Mouse (Mus musculus) MEL (cell line): ENCODE measurements around the gene Tbcd.

ENCODE experiments used
- BHLHE40 ChIP-seq: IDR thresholded peaks from 2 replicates; pipeline ENCODE4 v1.6.1; 2012; ENCODE audit warnings: low read depth, mild to moderate bottlenecking, inconsistent platforms, low read length, improper control_type of control experiment, borderline replicate concordance
- CTCF ChIP-seq, 3 experiments: IDR thresholded peaks in 2 of 3; conservative IDR thresholded peaks in 1 of 3; 2 replicates each; pipeline ENCODE4 v1.5.1; 2011 to 2012; ENCODE audit warnings: low read length in 3 of 3, low read depth in 2 of 3, mild to moderate bottlenecking in 2 of 3, improper control_type of control experiment in 1 of 3, inconsistent platforms in 1 of 3, mixed read lengths in 1 of 3, moderate library complexity in 1 of 3; ENCODE audit not compliant: control insufficient read depth in 1 of 3, insufficient read depth in 1 of 3, poor library complexity in 1 of 3, severe bottlenecking in 1 of 3
- EP300 ChIP-seq, 2 experiments: IDR thresholded peaks; 2 replicates each; pipeline ENCODE4 v1.6.1; 2011; ENCODE audit warnings: improper control_type of control experiment in 2 of 2, low read length in 2 of 2, low read depth in 1 of 2, mild to moderate bottlenecking in 1 of 2
- ETS1 ChIP-seq: IDR thresholded peaks from 2 replicates; pipeline ENCODE4 v1.6.1; 2012; ENCODE audit warnings: low read depth, mild to moderate bottlenecking, inconsistent platforms, low read length, improper control_type of control experiment, moderate library complexity
- HCFC1 ChIP-seq: IDR thresholded peaks from 2 replicates; pipeline ENCODE4 v1.6.1; 2012; ENCODE audit warnings: low read depth, mild to moderate bottlenecking, inconsistent platforms, low read length, improper control_type of control experiment, moderate library complexity
- MEF2A ChIP-seq: IDR thresholded peaks from 2 replicates; pipeline ENCODE4 v1.6.1; 2014; ENCODE audit warnings: low read depth, mild to moderate bottlenecking, inconsistent platforms, low read length, improper control_type of control experiment; ENCODE audit not compliant: poor library complexity, insufficient replicate concordance, severe bottlenecking; ENCODE audit errors: extremely low read depth
- MXI1 ChIP-seq: IDR thresholded peaks from 2 replicates; pipeline ENCODE4 v1.6.1; 2011; ENCODE audit warnings: mild to moderate bottlenecking, low read depth, low read length, improper control_type of control experiment
- MYC ChIP-seq: IDR thresholded peaks from 2 replicates; pipeline ENCODE4 v1.6.1; 2011; ENCODE audit warnings: low read depth, mild to moderate bottlenecking, low read length, improper control_type of control experiment, moderate library complexity
- RCOR1 ChIP-seq: IDR thresholded peaks from 2 replicates; pipeline ENCODE4 v1.6.1; 2012; ENCODE audit warnings: low read depth, mild to moderate bottlenecking, inconsistent platforms, low read length, improper control_type of control experiment

- TF ChIP-seq BHLHE40 (no peak), CTCF (IDR thresholded peaks at IDR 0.05 in 2 of 3, conservative IDR thresholded peaks at IDR 0.05 in 1 of 3; ENCODE audit: control insufficient read depth in 1 of 3, insufficient read depth in 1 of 3, low read depth in 2 of 3, low read length in 3 of 3, poor library complexity in 1 of 3, severe bottlenecking in 1 of 3) (no peak), MYC (no peak), HCFC1 (no peak), MXI1 (no peak), RCOR1 (no peak), ETS1 (no peak), MEF2A (no peak), EP300 (IDR thresholded peaks at IDR 0.05; ENCODE audit: low read depth in 1 of 2, low read length in 2 of 2) (no peak)
Observed at GRCm38 (mm10) chr11:121650668-121651067, 198.9 kb downstream of the Tbcd start.
